Mouse (Mus musculus): ENCODE measurements around the gene Cmtm1. TPM values are rescaled to one million over a fixed set of nuclear protein-coding genes. Genes with fewer than 3 reads are reported as not detected.
A peak's percentile ranks its signal among the peaks of the same experiment; 100 is the strongest.
"Not testable (repeated sequence)": the region's sequence is repeated elsewhere in the genome, so short reads cannot be mapped to it uniquely, and the experiment has no call there.

The Cmtm1 gene
- polyA plus RNA-seq, 1 experiment: not detected

GRCm38 (mm10) chr8:104268937-104269440 is 41.0 kb downstream of the Cmtm1 start:
- TF ChIP-seq POLR2A (IDR thresholded peaks at IDR 0.05; ENCODE audit: low read depth, low read length) (no peak), CTCF (conservative IDR thresholded peaks at IDR 0.05; ENCODE audit: insufficient read depth, insufficient read length, low read depth, low read length) (no peak)
- DNase-seq: no peak

GRCm38 (mm10) chr8:104268368-104268767 is 41.6 kb downstream of the Cmtm1 start:
- Histone ChIP-seq H3K27me3 (replicated peaks; ENCODE audit: control insufficient read depth, insufficient read depth, low read length) (no peaks in the 10 kb centered on the region), H3K27ac (ENCODE audit: insufficient read depth, low read depth, low read length) (no peak overlapping the region)

More at GRCm38 (mm10) chr8:104268937-104269440, 41.0 kb downstream of the Cmtm1 start:
- no peaks in the 10 kb centered on the region for H3K4me1 ChIP-seq (ENCODE audit: control insufficient read depth, insufficient read depth, low read length)
- no peak overlapping the region for H3K27ac ChIP-seq (ENCODE audit: insufficient read depth, low read depth, low read length)
- no peaks in the 10 kb centered on the region for H3K27me3 ChIP-seq (replicated peaks; ENCODE audit: control insufficient read depth, insufficient read depth, low read length)
- H3K36me3 ChIP-seq (ENCODE audit: control insufficient read depth, insufficient read depth, low read length): no peaks in the 10 kb centered on the region
- 76% methylated on average over 6 of the region's 6 CpGs for WGBS
- H3K4me3 ChIP-seq (ENCODE audit: insufficient read depth, low read depth, low read length): no peak overlapping the region

DNA sequence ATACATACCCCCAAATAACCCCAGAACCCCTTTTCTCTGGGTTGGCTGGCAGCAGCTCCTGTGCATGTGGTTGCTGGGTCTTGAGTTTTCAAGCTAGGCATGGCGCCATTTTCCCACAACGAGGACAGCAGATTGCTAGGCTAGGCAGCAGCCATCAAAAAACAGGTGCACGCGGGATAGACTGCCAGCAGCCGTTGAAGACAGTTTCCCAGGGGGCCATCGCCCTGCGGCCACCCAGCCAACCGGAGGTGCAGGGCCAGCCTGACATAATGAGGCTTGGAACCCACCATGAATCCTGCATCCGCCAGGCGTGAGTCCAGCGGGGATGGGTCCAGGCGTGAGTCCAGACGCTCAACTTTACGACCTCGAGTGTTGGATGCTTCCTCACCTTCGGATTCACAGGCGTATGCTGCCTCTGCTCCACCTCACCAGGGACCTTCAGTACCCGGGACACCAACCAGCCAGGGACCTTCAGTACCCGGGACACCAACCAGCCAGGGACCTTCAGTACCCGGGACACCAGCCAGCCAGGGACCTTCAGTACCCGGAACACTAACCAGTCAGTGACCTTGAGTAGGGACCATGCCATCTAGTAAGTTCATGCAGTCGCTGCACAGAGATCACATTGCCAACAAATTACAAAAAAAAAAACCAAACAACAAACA is 45.5 kb downstream of the Cmtm1 start:
- H3K27ac ChIP-seq (ENCODE audit: insufficient read depth, low read depth, low read length); H3K4me1 ChIP-seq (ENCODE audit: control insufficient read depth, insufficient read depth, low read length); H3K36me3 ChIP-seq (ENCODE audit: control insufficient read depth, insufficient read depth, low read length); H3K4me3 ChIP-seq (ENCODE audit: insufficient read depth, low read depth, low read length); H3K27me3 ChIP-seq (replicated peaks; ENCODE audit: control insufficient read depth, insufficient read depth, low read length); DNase-seq: not testable (repeated sequence)
- 97% methylated on average over 22 of the region's 22 CpGs for WGBS

More at GRCm38 (mm10) chr8:104268368-104268767, 41.6 kb downstream of the Cmtm1 start:
- Histone ChIP-seq H3K4me3 (ENCODE audit: insufficient read depth, low read depth, low read length) (no peak overlapping the region), H3K36me3 (ENCODE audit: control insufficient read depth, insufficient read depth, low read length) (no peaks in the 10 kb centered on the region), H3K4me1 (ENCODE audit: control insufficient read depth, insufficient read depth, low read length) (no peaks in the 10 kb centered on the region)
- TF ChIP-seq POLR2A (IDR thresholded peaks at IDR 0.05; ENCODE audit: low read depth, low read length) (no peak), CTCF (conservative IDR thresholded peaks at IDR 0.05; ENCODE audit: insufficient read depth, insufficient read length, low read depth, low read length) (no peak)
- DNase-seq: no peak

DNA sequence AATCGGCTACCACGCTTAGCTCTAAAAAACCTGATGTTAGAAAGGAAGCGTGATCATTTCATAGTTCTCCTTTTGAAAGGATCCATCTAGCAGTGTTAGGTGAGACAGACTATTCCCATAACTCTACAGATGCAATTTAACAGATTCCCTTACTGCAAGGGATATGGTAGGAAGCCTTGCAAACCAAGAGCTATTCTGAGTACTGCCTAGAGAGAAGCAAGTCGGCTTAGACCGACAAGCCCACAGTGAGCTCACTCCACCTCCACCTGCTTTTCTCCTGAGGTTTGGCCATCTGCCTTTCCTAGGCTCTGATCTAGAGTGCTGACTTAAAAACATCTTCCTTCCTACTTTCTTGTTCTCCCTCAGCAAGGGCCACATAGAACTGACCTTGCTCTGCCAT is 48.1 kb downstream of the Cmtm1 start:
- WGBS: 94% methylated on average over 5 of the region's 5 CpGs
- not testable (repeated sequence) for H3K36me3 ChIP-seq (ENCODE audit: control insufficient read depth, insufficient read depth, low read length); H3K4me1 ChIP-seq (ENCODE audit: control insufficient read depth, insufficient read depth, low read length); H3K4me3 ChIP-seq (ENCODE audit: insufficient read depth, low read depth, low read length); H3K27me3 ChIP-seq (replicated peaks; ENCODE audit: control insufficient read depth, insufficient read depth, low read length); H3K27ac ChIP-seq (ENCODE audit: insufficient read depth, low read depth, low read length); DNase-seq

DNA sequence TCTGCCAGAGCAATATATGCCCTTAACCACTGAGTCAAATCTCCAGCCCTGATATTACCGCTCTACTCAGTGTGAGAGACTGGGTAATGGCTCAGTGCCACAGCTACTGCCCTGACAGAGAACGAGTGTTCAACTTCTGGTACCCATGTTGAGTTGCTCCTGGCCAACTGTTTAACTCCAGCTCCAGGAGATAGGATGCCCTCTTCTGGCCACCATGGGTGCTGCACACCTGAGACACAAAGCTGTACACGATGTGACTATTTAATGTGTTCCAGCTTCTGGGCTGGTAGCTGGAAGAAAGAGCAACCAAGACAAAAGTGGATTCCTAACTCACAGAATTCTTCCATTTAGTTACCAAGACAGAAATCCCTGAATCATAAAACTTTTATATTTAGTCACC is 56.9 kb downstream of the Cmtm1 start:
- DNase-seq: peak; percentile 12
- Histone ChIP-seq H3K36me3 (ENCODE audit: control insufficient read depth, insufficient read depth, low read length) (no peaks in the 10 kb centered on the region), H3K4me1 (ENCODE audit: control insufficient read depth, insufficient read depth, low read length) (no peaks in the 10 kb centered on the region; the same call in 1 of the 2 replicates), H3K4me3 (ENCODE audit: insufficient read depth, low read depth, low read length) (no peak overlapping the region), H3K27me3 (replicated peaks; ENCODE audit: control insufficient read depth, insufficient read depth, low read length) (no peaks in the 10 kb centered on the region), H3K27ac (ENCODE audit: insufficient read depth, low read depth, low read length) (no peak overlapping the region)
- no peak for TF ChIP-seq POLR2A (IDR thresholded peaks at IDR 0.05; ENCODE audit: low read depth, low read length)
- TF ChIP-seq CTCF (conservative IDR thresholded peaks at IDR 0.05; ENCODE audit: insufficient read depth, insufficient read length, low read depth, low read length): peak; percentile 48
- WGBS: 87% methylated on average over 3 of the region's 3 CpGs

DNA sequence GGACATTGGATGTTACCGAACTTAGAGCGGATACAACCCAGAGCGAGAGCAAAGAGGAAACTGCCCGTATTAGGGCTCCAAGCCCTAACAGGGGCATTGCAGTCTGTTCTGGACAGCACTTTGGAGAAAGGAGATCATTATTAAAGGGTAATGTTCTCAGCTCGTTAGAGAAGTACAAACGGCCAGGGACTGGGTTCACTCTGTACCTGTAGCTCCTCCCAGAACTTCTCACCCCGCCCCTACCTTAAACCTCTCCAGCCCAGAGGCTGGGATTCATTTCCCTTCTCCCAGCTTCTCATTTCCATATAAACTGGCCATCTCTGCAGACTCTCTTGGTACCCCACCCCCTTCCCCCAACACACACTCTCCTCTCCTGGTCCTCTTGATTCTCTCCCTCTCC is 58.5 kb downstream of the Cmtm1 start:
- Histone ChIP-seq H3K4me3 (ENCODE audit: insufficient read depth, low read depth, low read length) (peak overlapping the region; percentile 34), H3K36me3 (ENCODE audit: control insufficient read depth, insufficient read depth, low read length) (no peaks in the 10 kb centered on the region), H3K4me1 (ENCODE audit: control insufficient read depth, insufficient read depth, low read length) (no peaks in the 10 kb centered on the region; the same call in 1 of the 2 replicates), H3K27ac (ENCODE audit: insufficient read depth, low read depth, low read length) (no peak overlapping the region), H3K27me3 (replicated peaks; ENCODE audit: control insufficient read depth, insufficient read depth, low read length) (no peaks in the 10 kb centered on the region)
- 0% methylated on average over 7 of the region's 7 CpGs for WGBS
- peak; percentile 35 for DNase-seq
- TF ChIP-seq CTCF (conservative IDR thresholded peaks at IDR 0.05; ENCODE audit: insufficient read depth, insufficient read length, low read depth, low read length) (no peak), POLR2A (IDR thresholded peaks at IDR 0.05; ENCODE audit: low read depth, low read length) (no peak)

- Histone ChIP-seq H3K36me3 (ENCODE audit: control insufficient read depth, insufficient read depth, low read length) (no peaks in the 10 kb centered on the region), H3K4me3 (ENCODE audit: insufficient read depth, low read depth, low read length) (peak within 1 kb of the TSS; percentile 77), H3K27me3 (replicated peaks; ENCODE audit: control insufficient read depth, insufficient read depth, low read length) (no peaks in the 10 kb centered on the region), H3K4me1 (ENCODE audit: control insufficient read depth, insufficient read depth, low read length) (no peaks in the 10 kb centered on the region; the same call in 1 of the 2 replicates), H3K27ac (ENCODE audit: insufficient read depth, low read depth, low read length) (no peak within 1 kb of the TSS)
- peak; percentile 42 for TF ChIP-seq POLR2A (IDR thresholded peaks at IDR 0.05; ENCODE audit: low read depth, low read length)
- TF ChIP-seq CTCF (conservative IDR thresholded peaks at IDR 0.05; ENCODE audit: insufficient read depth, insufficient read length, low read depth, low read length): 0 out of 2 replicates have a peak, but pooled peaks have one; percentile 25
- 4% methylated on average over 41 of the region's 41 CpGs for WGBS
- DNase-seq: peak; percentile 93
Observed at GRCm38 (mm10) chr8:104250439-104251367, 59.2 kb downstream of the Cmtm1 start, which contains the start of gene Cklf. TSS of gene Cklf (plus strand) at chr8:104250861.

All from kidney, adult 2 months (tissue).